Comparison of ENCODE assay signal across 15 mouse cellular contexts in genomic region chr15:93502703-93503102, GRCm38 (mm10).
DNase-seq lines count a peak whose midpoint lies in the region; ATAC-seq and TF ChIP-seq lines count a peak whose summit lies in the region.
"Had no signal": no experiment of that assay in that cellular context is flagged by ENCODE, and none has a peak within 500 bp of the region (broad histone marks: within the 10 kb centered on the region; RNA-seq: fewer than 3 reads in every experiment).

No protein-coding gene starts in this region.

- H3K9me3 ChIP-seq in intestine, postnatal 0 days (ENCODE audit: control insufficient read depth): no peaks in the 10 kb centered on the region
- no peaks in the 10 kb centered on the region for H3K9me3 ChIP-seq in intestine, embryonic 16.5 days (ENCODE audit: control insufficient read depth, low read length)
- H3K9me3 ChIP-seq in lung, postnatal 0 days (ENCODE audit: low read length): no peaks in the 10 kb centered on the region
- H3K9me3 ChIP-seq in MEL (replicated peaks; ENCODE audit: insufficient read depth, low read length): no peaks in the 10 kb centered on the region
- no peaks in the 10 kb centered on the region for H3K9me3 ChIP-seq in stomach, postnatal 0 days (ENCODE audit: control insufficient read depth, low read length)
- H3K9me3 ChIP-seq: forebrain, embryonic 10.5 days; hindbrain, embryonic 13.5 days; intestine, embryonic 15.5 days; limb, embryonic 15.5 days had no signal

- no peak for ATAC-seq in intestine, postnatal 0 days
- no peak for ATAC-seq in intestine, embryonic 16.5 days
- ATAC-seq in lung, postnatal 0 days: no peak
- no peak for ATAC-seq in stomach, postnatal 0 days (ENCODE audit: low FRiP score, low TSS enrichment)
- no peak for ATAC-seq in cerebellum, adult (ENCODE audit: insufficient number of reproducible peaks, low FRiP score, low TSS enrichment)
- ATAC-seq: intestine, embryonic 15.5 days had no signal

- no peaks in the 10 kb centered on the region for H3K79me2 ChIP-seq in MEL (ENCODE audit: control insufficient read depth, insufficient read depth, low read length, poor library complexity)

- no peak overlapping the region for H3K27ac ChIP-seq in intestine, postnatal 0 days (ENCODE audit: low read depth, low read length)
- no peak overlapping the region for H3K27ac ChIP-seq in intestine, embryonic 16.5 days (ENCODE audit: low read length)
- no peak overlapping the region for H3K27ac ChIP-seq in lung, postnatal 0 days (ENCODE audit: low read length)
- H3K27ac ChIP-seq in MEL (ENCODE audit: control insufficient read depth, low read depth, low read length): no peak overlapping the region
- no peak overlapping the region for H3K27ac ChIP-seq in stomach, postnatal 0 days (replicated peaks)
- H3K27ac ChIP-seq: forebrain, embryonic 10.5 days; hindbrain, embryonic 13.5 days; intestine, embryonic 15.5 days; limb, embryonic 15.5 days had no signal

- H3K36me3 ChIP-seq in intestine, postnatal 0 days (ENCODE audit: control insufficient read depth, insufficient read depth): peaks cover 76% of the 10 kb centered on the region
- peaks cover 27% of the 10 kb centered on the region for H3K36me3 ChIP-seq in intestine, embryonic 16.5 days (ENCODE audit: control insufficient read depth, insufficient read depth, low read length)
- H3K36me3 ChIP-seq in lung, postnatal 0 days (ENCODE audit: insufficient read depth, low read length): peaks cover 56% of the 10 kb centered on the region
- no peaks in the 10 kb centered on the region for H3K36me3 ChIP-seq in MEL (ENCODE audit: control insufficient read depth in 1 of 2, insufficient read depth in 2 of 2, low read length in 2 of 2)
- peaks cover 31% of the 10 kb centered on the region for H3K36me3 ChIP-seq in stomach, postnatal 0 days (ENCODE audit: control insufficient read depth, insufficient read depth, low read length)

- no peak for DNase-seq in lung, postnatal 0 days (ENCODE audit: low spot score)
- DNase-seq in lung, postnatal 36 days: no peak
- DNase-seq in MEL (ENCODE audit: low read depth, low spot score): peak; percentile 34
- no peak for DNase-seq in stomach, postnatal 0 days (ENCODE audit: low spot score)
- DNase-seq in layer of hippocampus, adult 11-12 months (ENCODE audit: low spot score): no peak
- DNase-seq: cerebellum, adult 9-11 months; kidney, postnatal 25 days; lung, postnatal 10 days had no signal

- no peaks in the 10 kb centered on the region for H3K27me3 ChIP-seq in intestine, postnatal 0 days (replicated peaks; ENCODE audit: control insufficient read depth, insufficient read depth, low read length)
- no peaks in the 10 kb centered on the region for H3K27me3 ChIP-seq in intestine, embryonic 16.5 days (replicated peaks; ENCODE audit: control insufficient read depth, insufficient read depth, low read length)
- no peaks in the 10 kb centered on the region for H3K27me3 ChIP-seq in lung, postnatal 0 days (replicated peaks; ENCODE audit: insufficient read depth, low read length)
- H3K27me3 ChIP-seq in MEL (ENCODE audit: control insufficient read depth in 1 of 2, insufficient read depth in 2 of 2, low read length in 2 of 2): no peaks in the 10 kb centered on the region
- no peaks in the 10 kb centered on the region for H3K27me3 ChIP-seq in stomach, postnatal 0 days (ENCODE audit: control insufficient read depth, insufficient read depth, low read length)
- H3K27me3 ChIP-seq: hindbrain, embryonic 13.5 days; intestine, embryonic 15.5 days; limb, embryonic 15.5 days had no signal

- no peak for TF ChIP-seq POLR2A in MEL (IDR thresholded peaks at IDR 0.05; ENCODE audit: control insufficient read depth in 1 of 2, insufficient read depth in 1 of 2, low read depth in 1 of 2, low read length in 2 of 2, poor library complexity in 1 of 2)

- WGBS in intestine, postnatal 0 days: 94% methylated on average over 9 of the region's 9 CpGs
- whole genome bisulfite sequencing in intestine, embryonic 16.5 days: 93% methylated on average over 9 of the region's 9 CpGs
- 91% methylated on average over 9 of the region's 9 CpGs for WGBS in lung, postnatal 0 days
- WGBS in stomach, postnatal 0 days: 90% methylated on average over 9 of the region's 9 CpGs

- no peaks in the 10 kb centered on the region for H3K4me1 ChIP-seq in intestine, postnatal 0 days (replicated peaks; ENCODE audit: control insufficient read depth, insufficient read depth, low read length)
- H3K4me1 ChIP-seq in intestine, embryonic 16.5 days (ENCODE audit: control insufficient read depth, insufficient read depth, low read length): no peaks in the 10 kb centered on the region
- H3K4me1 ChIP-seq in lung, postnatal 0 days (ENCODE audit: insufficient read depth, low read depth, low read length): no peaks in the 10 kb centered on the region
- H3K4me1 ChIP-seq in MEL (ENCODE audit: control insufficient read depth in 1 of 2, insufficient read depth in 2 of 2, low read length in 2 of 2): no peaks in the 10 kb centered on the region
- no peaks in the 10 kb centered on the region for H3K4me1 ChIP-seq in stomach, postnatal 0 days (replicated peaks; ENCODE audit: control insufficient read depth, insufficient read depth)
- H3K4me1 ChIP-seq: forebrain, embryonic 10.5 days; hindbrain, embryonic 13.5 days; intestine, embryonic 15.5 days; limb, embryonic 15.5 days had no signal

- H3K9ac ChIP-seq in intestine, postnatal 0 days (ENCODE audit: low read depth, low read length): no peak overlapping the region
- H3K9ac ChIP-seq in intestine, embryonic 16.5 days (ENCODE audit: low read depth, low read length): no peak overlapping the region
- no peak overlapping the region for H3K9ac ChIP-seq in lung, postnatal 0 days (replicated peaks; ENCODE audit: low read depth)
- H3K9ac ChIP-seq in MEL (ENCODE audit: control insufficient read depth, low read depth, low read length, poor library complexity, severe bottlenecking): no peak overlapping the region
- no peak overlapping the region for H3K9ac ChIP-seq in stomach, postnatal 0 days (ENCODE audit: low read length)
- H3K9ac ChIP-seq: hindbrain, embryonic 13.5 days; intestine, embryonic 15.5 days; limb, embryonic 15.5 days had no signal

- no peak for TF ChIP-seq EP300 in lung, postnatal 0 days (IDR thresholded peaks at IDR 0.05)
- TF ChIP-seq EP300 in MEL (IDR thresholded peaks at IDR 0.05; ENCODE audit: low read depth in 1 of 2, low read length in 2 of 2): no peak
- TF ChIP-seq EP300 in stomach, postnatal 0 days (optimal IDR thresholded peaks at IDR 0.05): no peak

- peak; percentile 31 for TF ChIP-seq RAD21 in MEL (IDR thresholded peaks at IDR 0.05; ENCODE audit: low read depth, low read length)

- peak; percentile 36 for TF ChIP-seq CTCF in intestine, postnatal 0 days (IDR thresholded peaks at IDR 0.05; ENCODE audit: low read depth)
- peak; percentile 49 for TF ChIP-seq CTCF in lung, postnatal 0 days (IDR thresholded peaks at IDR 0.05)
- TF ChIP-seq CTCF in MEL (IDR thresholded peaks at IDR 0.05 in 2 of 3, conservative IDR thresholded peaks at IDR 0.05 in 1 of 3; ENCODE audit: control insufficient read depth in 1 of 3, insufficient read depth in 1 of 3, low read depth in 2 of 3, low read length in 3 of 3, poor library complexity in 1 of 3, severe bottlenecking in 1 of 3): peak in 2 of 3 experiments; percentile 57 to 60; a peak in 4 of 6 replicates
- peak; percentile 31; the same call in 1 of the 2 replicates for TF ChIP-seq CTCF in stomach, postnatal 0 days (IDR thresholded peaks at IDR 0.05; ENCODE audit: low read depth)

- no peak overlapping the region for H3K4me2 ChIP-seq in intestine, postnatal 0 days (replicated peaks; ENCODE audit: low read depth)
- no peak overlapping the region for H3K4me2 ChIP-seq in intestine, embryonic 16.5 days (ENCODE audit: low read depth, low read length)
- H3K4me2 ChIP-seq in lung, postnatal 0 days (replicated peaks; ENCODE audit: low read depth, low read length): no peak overlapping the region
- H3K4me2 ChIP-seq in stomach, postnatal 0 days (replicated peaks; ENCODE audit: low read depth): no peak overlapping the region
- H3K4me2 ChIP-seq: hindbrain, embryonic 13.5 days; intestine, embryonic 15.5 days; limb, embryonic 15.5 days had no signal

- H3K4me3 ChIP-seq in intestine, postnatal 0 days (ENCODE audit: low read depth, low read length): no peak overlapping the region
- H3K4me3 ChIP-seq in intestine, embryonic 16.5 days (ENCODE audit: low read length): no peak overlapping the region
- H3K4me3 ChIP-seq in lung, postnatal 0 days (ENCODE audit: low read depth, low read length): no peak overlapping the region
- no peak overlapping the region for H3K4me3 ChIP-seq in MEL (ENCODE audit: control insufficient read depth in 1 of 2, insufficient read depth in 1 of 2, low read depth in 2 of 2, low read length in 2 of 2)
- no peak overlapping the region for H3K4me3 ChIP-seq in stomach, postnatal 0 days (ENCODE audit: low read depth, low read length)
- H3K4me3 ChIP-seq: forebrain, embryonic 10.5 days; hindbrain, embryonic 13.5 days; intestine, embryonic 15.5 days; limb, embryonic 15.5 days had no signal

TF ChIP-seq in MEL, 35 proteins besides CTCF, POLR2A, EP300 and RAD21:
- no peak for TF ChIP-seq HCFC1 (IDR thresholded peaks at IDR 0.05; ENCODE audit: low read depth, low read length)
- peak; percentile 43 for TF ChIP-seq SMC3 (IDR thresholded peaks at IDR 0.05; ENCODE audit: low read depth, low read length)
